Mouse (Mus musculus) G1E (cell line): ENCODE data around the gene Tmed2.

Experiments
- CTCF ChIP-seq: IDR thresholded peaks from 2 replicates; pipeline ENCODE4 v1.5.1; 2012; ENCODE audit warnings: low read depth, low read length, inconsistent platforms, mixed read lengths
- GATA1 ChIP-seq: IDR thresholded peaks from 2 replicates; pipeline ENCODE4 v1.6.1; 2012; ENCODE audit warnings: borderline replicate concordance, low read length, inconsistent platforms, mixed read lengths
- GATA2 ChIP-seq: IDR thresholded peaks from 2 replicates; pipeline ENCODE4 v1.6.1; 2012; ENCODE audit warnings: low read depth, low read length, inconsistent platforms, borderline replicate concordance
- POLR2AphosphoS5 ChIP-seq: IDR thresholded peaks from 2 replicates; pipeline ENCODE4 v1.6.1; 2012; ENCODE audit warnings: low read depth, low read length, inconsistent platforms; ENCODE audit not compliant: insufficient replicate concordance
- TAL1 ChIP-seq: conservative IDR thresholded peaks from 2 replicates; pipeline ENCODE4 v1.6.1; 2012; ENCODE audit warnings: low read depth, low read length, inconsistent platforms, mixed read lengths

DNA sequence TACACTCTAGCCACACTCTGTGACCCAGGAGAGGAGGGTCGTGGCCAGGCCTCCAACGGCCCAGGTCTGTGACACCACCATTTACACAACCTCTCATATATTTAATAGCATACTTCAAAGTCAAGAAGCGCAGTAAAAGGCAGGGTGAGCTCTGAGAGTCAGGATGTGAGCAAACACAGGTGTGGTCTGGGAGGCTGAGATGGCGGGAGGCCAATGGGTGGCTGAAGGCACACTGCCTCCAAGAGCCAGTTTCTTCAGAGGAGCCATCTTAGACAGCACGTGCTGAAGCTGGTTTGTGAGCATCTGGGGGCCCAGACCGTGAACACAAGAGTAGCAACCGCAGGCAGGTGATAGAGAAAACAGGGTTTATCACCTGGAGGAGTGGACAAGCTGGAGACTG, 35.0 kb downstream of the Tmed2 start:
- TF ChIP-seq CTCF (no peak), GATA2 (no peak), GATA1 (no peak), TAL1 (no peak), POLR2AphosphoS5 (no peak)
